Mouse (Mus musculus): ENCODE measurements around the gene Trpm6. TPM values are rescaled to one million over a fixed set of nuclear protein-coding genes. Genes with fewer than 3 reads are reported as not detected.

Gene Trpm6
- total and polyA plus RNA-seq, 3 experiments, result 0.01 TPM; not detected in 2

- Histone ChIP-seq H3K4me1 (ENCODE audit: control insufficient read depth in 1 of 2, insufficient read depth in 2 of 2, low read length in 2 of 2) (no peaks in the 10 kb centered on the region), H3K9ac (ENCODE audit: control insufficient read depth, low read depth, low read length, poor library complexity, severe bottlenecking) (no peak overlapping the region), H3K36me3 (ENCODE audit: control insufficient read depth in 1 of 2, insufficient read depth in 2 of 2, low read length in 2 of 2) (no peaks in the 10 kb centered on the region), H3K27ac (ENCODE audit: control insufficient read depth, low read depth, low read length) (no peak overlapping the region), H3K9me3 (replicated peaks; ENCODE audit: insufficient read depth, low read length) (no peaks in the 10 kb centered on the region), H3K27me3 (ENCODE audit: control insufficient read depth in 1 of 2, insufficient read depth in 2 of 2, low read length in 2 of 2) (peaks cover 0 to 4% of the 10 kb centered on the region in 2 experiments; a peak in 3 of 4 replicates), H3K4me3 (ENCODE audit: control insufficient read depth in 1 of 2, insufficient read depth in 1 of 2, low read depth in 2 of 2, low read length in 2 of 2) (no peak overlapping the region), H3K79me2 (ENCODE audit: control insufficient read depth, insufficient read depth, low read length, poor library complexity) (no peaks in the 10 kb centered on the region)
- no peak for TF ChIP-seq ZNF384 (IDR thresholded peaks at IDR 0.05; ENCODE audit: low read depth, low read length)
- TF ChIP-seq MXI1 (IDR thresholded peaks at IDR 0.05; ENCODE audit: low read depth, low read length), result no peak
- no peak for TF ChIP-seq MEF2A (IDR thresholded peaks at IDR 0.05; ENCODE audit: extremely low read depth, insufficient replicate concordance, low read depth, low read length, poor library complexity, severe bottlenecking)
- no peak for DNase-seq (ENCODE audit: low read depth, low spot score)
Observed at GRCm38 (mm10) chr19:18811264-18811663, 61.5 kb downstream of the Trpm6 start.

GRCm38 (mm10) chr19:18815170-18815569 is 65.4 kb downstream of the Trpm6 start:
- TF ChIP-seq RAD21 (IDR thresholded peaks at IDR 0.05; ENCODE audit: low read depth, low read length) (no peak), MYC (IDR thresholded peaks at IDR 0.05; ENCODE audit: low read depth, low read length) (no peak), CHD1 (IDR thresholded peaks at IDR 0.05; ENCODE audit: low read depth, low read length) (no peak), USF2 (IDR thresholded peaks at IDR 0.05; ENCODE audit: borderline replicate concordance in 1 of 2, insufficient read depth in 1 of 2, low read depth in 1 of 2, low read length in 2 of 2) (no peak), ZNF384 (IDR thresholded peaks at IDR 0.05; ENCODE audit: low read depth, low read length) (no peak), MEF2A (IDR thresholded peaks at IDR 0.05; ENCODE audit: extremely low read depth, insufficient replicate concordance, low read depth, low read length, poor library complexity, severe bottlenecking) (no peak), POLR2AphosphoS5 (IDR thresholded peaks at IDR 0.05; ENCODE audit: borderline replicate concordance, low read depth, low read length) (no peak), GABPA (IDR thresholded peaks at IDR 0.05; ENCODE audit: low read depth, low read length) (no peak), MYB (IDR thresholded peaks at IDR 0.05; ENCODE audit: low read depth, low read length) (no peak), TBP (IDR thresholded peaks at IDR 0.05; ENCODE audit: low read depth, low read length) (no peak)
- H3K4me3 ChIP-seq (ENCODE audit: control insufficient read depth in 1 of 2, insufficient read depth in 1 of 2, low read depth in 2 of 2, low read length in 2 of 2), result no peak overlapping the region
- H3K9ac ChIP-seq (ENCODE audit: control insufficient read depth, low read depth, low read length, poor library complexity, severe bottlenecking), result no peak overlapping the region

GRCm38 (mm10) chr19:18817425-18817824 is 67.6 kb downstream of the Trpm6 start:
- Histone ChIP-seq H3K9me3 (replicated peaks; ENCODE audit: insufficient read depth, low read length) (no peaks in the 10 kb centered on the region), H3K79me2 (ENCODE audit: control insufficient read depth, insufficient read depth, low read length, poor library complexity) (no peaks in the 10 kb centered on the region), H3K9ac (ENCODE audit: control insufficient read depth, low read depth, low read length, poor library complexity, severe bottlenecking) (no peak overlapping the region), H3K4me3 (ENCODE audit: control insufficient read depth in 1 of 2, insufficient read depth in 1 of 2, low read depth in 2 of 2, low read length in 2 of 2) (no peak overlapping the region), H3K4me1 (ENCODE audit: control insufficient read depth in 1 of 2, insufficient read depth in 2 of 2, low read length in 2 of 2) (no peaks in the 10 kb centered on the region), H3K36me3 (ENCODE audit: control insufficient read depth in 1 of 2, insufficient read depth in 2 of 2, low read length in 2 of 2) (no peaks in the 10 kb centered on the region), H3K27me3 (ENCODE audit: control insufficient read depth in 1 of 2, insufficient read depth in 2 of 2, low read length in 2 of 2) (peaks cover 0 to 2% of the 10 kb centered on the region in 2 experiments; a peak in 2 of 4 replicates), H3K27ac (ENCODE audit: control insufficient read depth, low read depth, low read length) (no peak overlapping the region)
- peak; percentile 28 for DNase-seq (ENCODE audit: low read depth, low spot score)
- TF ChIP-seq SMC3 (IDR thresholded peaks at IDR 0.05; ENCODE audit: low read depth, low read length) (peak; percentile 55), CHD2 (IDR thresholded peaks at IDR 0.05; ENCODE audit: low read length) (no peak), RAD21 (IDR thresholded peaks at IDR 0.05; ENCODE audit: low read depth, low read length) (peak; percentile 63), CTCF (IDR thresholded peaks at IDR 0.05 in 2 of 3, conservative IDR thresholded peaks at IDR 0.05 in 1 of 3; ENCODE audit: control insufficient read depth in 1 of 3, insufficient read depth in 1 of 3, low read depth in 2 of 3, low read length in 3 of 3, poor library complexity in 1 of 3, severe bottlenecking in 1 of 3) (peak; percentile 10 to 55 (median 26); a peak in 4 of 6 replicates), ZC3H11A (IDR thresholded peaks at IDR 0.05; ENCODE audit: low read depth, low read length) (peak; percentile 30; the same call in 1 of the 2 replicates)

More at GRCm38 (mm10) chr19:18815170-18815569, 65.4 kb downstream of the Trpm6 start:
- Histone ChIP-seq H3K4me1 (ENCODE audit: control insufficient read depth in 1 of 2, insufficient read depth in 2 of 2, low read length in 2 of 2) (no peaks in the 10 kb centered on the region), H3K27ac (ENCODE audit: control insufficient read depth, low read depth, low read length) (no peak overlapping the region), H3K36me3 (ENCODE audit: control insufficient read depth in 1 of 2, insufficient read depth in 2 of 2, low read length in 2 of 2) (no peaks in the 10 kb centered on the region), H3K27me3 (ENCODE audit: control insufficient read depth in 1 of 2, insufficient read depth in 2 of 2, low read length in 2 of 2) (peaks cover 0 to 2% of the 10 kb centered on the region in 2 experiments; a peak in 3 of 4 replicates), H3K79me2 (ENCODE audit: control insufficient read depth, insufficient read depth, low read length, poor library complexity) (no peaks in the 10 kb centered on the region), H3K9me3 (replicated peaks; ENCODE audit: insufficient read depth, low read length) (no peaks in the 10 kb centered on the region)
- no peak for DNase-seq (ENCODE audit: low read depth, low spot score)
